Mouse (Mus musculus) neural tube, embryonic 11.5 days (tissue): ENCODE results near the gene Tprkb. TPM values are rescaled to one million over a fixed set of nuclear protein-coding genes. Genes with fewer than 3 reads are reported as not detected.
A peak's percentile ranks its signal among the peaks of the same experiment; 100 is the strongest.
"Not testable (repeated sequence)": the region's sequence is repeated elsewhere in the genome, so short reads cannot be mapped to it uniquely, and the experiment has no call there.

ENCODE experiments used
- ATAC-seq: fragments of 200-750 bp; cut with Nextera tagmentation; 2 replicates; pipeline ENCODE4 v1.8.0; 2017; ENCODE audit warnings: moderate number of reproducible peaks, mild to moderate bottlenecking, moderate TSS enrichment, moderate library complexity; ENCODE audit not compliant: insufficient read depth, low FRiP score, low TSS enrichment
- DNase-seq: peaks from one replicate; pipeline ENCODE4 v3.0.0-alpha.2; 2015; ENCODE audit warnings: low spot score
- H3K27ac ChIP-seq: fragments of 300-500 bp; sonication (generic); 2 replicates; pipeline ENCODE4 v1.5.1; 2014; ENCODE audit warnings: low read depth, mild to moderate bottlenecking, low read length
- H3K27me3 ChIP-seq: fragments of 300-500 bp; sonication (generic); 2 replicates; pipeline ENCODE4 v1.6.1; 2014; ENCODE audit warnings: mild to moderate bottlenecking, low read length, mixed read lengths; ENCODE audit not compliant: control insufficient read depth, insufficient read depth
- H3K36me3 ChIP-seq: fragments of 300-500 bp; sonication (generic); 2 replicates; pipeline ENCODE4 v1.6.1; 2014; ENCODE audit warnings: mild to moderate bottlenecking, low read length, moderate library complexity, mixed read lengths; ENCODE audit not compliant: control insufficient read depth, insufficient read depth
- H3K4me1 ChIP-seq: fragments of 300-500 bp; sonication (generic); 2 replicates; pipeline ENCODE4 v1.6.1; 2014; ENCODE audit warnings: low read length, mixed read lengths; ENCODE audit not compliant: control insufficient read depth, insufficient read depth
- H3K4me2 ChIP-seq: fragments of 300-500 bp; sonication (generic); 2 replicates; pipeline ENCODE4 v1.6.1; 2014; ENCODE audit warnings: low read depth, mild to moderate bottlenecking, moderate library complexity
- H3K4me3 ChIP-seq: fragments of 300-500 bp; sonication (generic); 2 replicates; pipeline ENCODE4 v1.5.1; 2014; ENCODE audit warnings: low read depth, low read length
- H3K9ac ChIP-seq: fragments of 300-500 bp; sonication (generic); 2 replicates; pipeline ENCODE4 v1.6.1; 2014; ENCODE audit warnings: mild to moderate bottlenecking, low read length
- H3K9me3 ChIP-seq: fragments of 300-500 bp; sonication (generic); 2 replicates; pipeline ENCODE4 v1.6.1; 2016; ENCODE audit warnings: low read length; ENCODE audit not compliant: control insufficient read depth
- whole genome bisulfite sequencing: fragments of 180-500 bp; shearing (Covaris S2); extraction: QIAGEN DNeasy Blood & Tissue Kit; methylation state at CpG from one replicate; pipeline ENCODE4 v1.1.7; 2014; 5-methylcytosine and 5-hydroxymethylcytosine counted together
- polyA plus RNA-seq: library from polyadenylated mRNA; unstranded; fragments of >200 nt; fragmentation: Nextera tagmentation; extraction: Ambion mirVana; gene quantifications from 2 replicates; pipeline ENCODE4 v1.2.1, GENCODE M21; 2014

Gene Tprkb
- polyA plus RNA-seq, 1 experiment from 2014 or later, result 27.5 TPM

GRCm38 (mm10) chr6:85923643-85924042 lies 12.0 kb downstream of the Tprkb start:
- H3K36me3 ChIP-seq, result 0 out of 2 replicates have a peak, but pooled peaks cover 2% of the 10 kb centered on the region
- 100% methylated on average over 1 of the region's 1 CpGs for WGBS
- ATAC-seq, result no peak

DNA sequence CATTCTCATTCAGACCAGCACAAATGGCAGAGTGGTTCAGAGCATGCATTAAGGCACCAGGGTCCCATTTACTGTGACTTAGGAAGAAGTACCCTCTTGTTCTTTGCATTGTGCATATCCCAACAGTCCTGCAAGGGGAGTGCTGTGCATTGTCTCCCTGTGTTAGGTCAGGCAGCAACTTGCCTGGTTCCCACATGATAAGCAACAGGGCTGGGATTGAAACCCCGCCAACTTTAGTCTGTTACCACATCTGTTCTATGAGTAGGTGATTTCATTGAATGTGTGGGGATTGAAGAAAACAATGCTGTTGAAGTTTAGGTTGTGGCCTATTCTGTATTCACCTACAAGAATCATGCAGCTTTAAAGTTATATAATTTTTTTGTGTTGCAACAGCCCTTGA lies 15.0 kb downstream of the Tprkb start:
- no peak overlapping the region for H3K4me3 ChIP-seq
- H3K27ac ChIP-seq, result no peak overlapping the region
- H3K36me3 ChIP-seq, result 0 out of 2 replicates have a peak, but pooled peaks cover 2% of the 10 kb centered on the region
- no peak overlapping the region for H3K4me2 ChIP-seq
- no peak for ATAC-seq
- no peak overlapping the region for H3K9ac ChIP-seq
- no peak for DNase-seq
- WGBS, result 96% methylated on average over 1 of the region's 1 CpGs
- H3K9me3 ChIP-seq, result no peaks in the 10 kb centered on the region
- no peaks in the 10 kb centered on the region for H3K27me3 ChIP-seq
- no peaks in the 10 kb centered on the region for H3K4me1 ChIP-seq

More at GRCm38 (mm10) chr6:85923643-85924042, 12.0 kb downstream of the Tprkb start:
- Histone ChIP-seq H3K9me3 (no peaks in the 10 kb centered on the region), H3K4me3 (no peak overlapping the region), H3K27ac (no peak overlapping the region), H3K4me1 (no peaks in the 10 kb centered on the region), H3K4me2 (no peak overlapping the region), H3K9ac (no peak overlapping the region), H3K27me3 (no peaks in the 10 kb centered on the region)
- no peak for DNase-seq

- no peak overlapping the region for H3K9ac ChIP-seq
- H3K4me1 ChIP-seq, result no peaks in the 10 kb centered on the region
- no peaks in the 10 kb centered on the region for H3K9me3 ChIP-seq
- 0 out of 2 replicates have a peak, but pooled peaks cover 2% of the 10 kb centered on the region for H3K36me3 ChIP-seq
- ATAC-seq, result no peak
- no peak for DNase-seq
- H3K27me3 ChIP-seq, result no peaks in the 10 kb centered on the region
- no peak overlapping the region for H3K4me3 ChIP-seq
- no peak overlapping the region for H3K27ac ChIP-seq
- H3K4me2 ChIP-seq, result no peak overlapping the region
- 91% methylated on average over 9 of the region's 9 CpGs for WGBS
Measured at GRCm38 (mm10) chr6:85927476-85928464, 16.1 kb downstream of the Tprkb start.

DNA sequence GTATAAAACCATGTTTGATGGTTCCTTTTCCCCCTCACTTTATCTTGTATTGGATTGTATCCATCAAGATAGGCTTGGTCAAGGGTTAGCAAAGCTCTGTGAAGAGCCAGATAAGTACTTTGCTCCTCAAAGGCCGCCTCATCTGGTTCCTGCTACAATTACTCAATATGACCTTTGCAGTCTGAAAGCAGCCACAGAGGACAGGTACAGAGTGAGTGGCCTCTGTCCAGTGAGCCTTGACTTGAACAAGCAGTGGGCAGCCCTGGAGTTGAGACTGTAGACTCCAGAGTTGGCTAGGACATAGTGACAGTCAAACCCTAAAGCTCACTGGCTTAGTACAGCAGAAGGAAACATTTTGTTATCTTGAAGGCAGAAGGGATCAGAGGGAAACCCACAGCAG lies 17.6 kb downstream of the Tprkb start:
- H3K36me3 ChIP-seq, result 0 out of 2 replicates have a peak, but pooled peaks cover 2% of the 10 kb centered on the region
- H3K27me3 ChIP-seq, result no peaks in the 10 kb centered on the region
- no peak overlapping the region for H3K4me2 ChIP-seq
- no peak overlapping the region for H3K9ac ChIP-seq
- no peaks in the 10 kb centered on the region for H3K4me1 ChIP-seq
- WGBS, result 88% methylated on average over 1 of the region's 1 CpGs
- DNase-seq (no peak), ATAC-seq (no peak)
- H3K27ac ChIP-seq, result no peak overlapping the region
- no peaks in the 10 kb centered on the region for H3K9me3 ChIP-seq
- H3K4me3 ChIP-seq, result no peak overlapping the region

GRCm38 (mm10) chr6:85934047-85934446 lies 22.4 kb downstream of the Tprkb start:
- no peak overlapping the region for H3K9ac ChIP-seq
- 81% methylated on average over 8 of the region's 8 CpGs for whole genome bisulfite sequencing
- ATAC-seq, result no peak

GRCm38 (mm10) chr6:85935646-85936045 lies 24.0 kb downstream of the Tprkb start:
- 58% methylated on average over 3 of the region's 3 CpGs for WGBS
- ATAC-seq (no peak), DNase-seq (no peak)
- H3K4me2 ChIP-seq, result no peak overlapping the region
- H3K4me3 ChIP-seq, result no peak overlapping the region
- H3K27ac ChIP-seq, result no peak overlapping the region
- H3K9me3 ChIP-seq, result no peaks in the 10 kb centered on the region
- H3K4me1 ChIP-seq, result no peaks in the 10 kb centered on the region
- H3K27me3 ChIP-seq, result no peaks in the 10 kb centered on the region
- no peaks in the 10 kb centered on the region for H3K36me3 ChIP-seq
- no peak overlapping the region for H3K9ac ChIP-seq

More at GRCm38 (mm10) chr6:85934047-85934446, 22.4 kb downstream of the Tprkb start:
- H3K36me3 ChIP-seq, result no peaks in the 10 kb centered on the region
- H3K9me3 ChIP-seq, result no peaks in the 10 kb centered on the region
- no peaks in the 10 kb centered on the region for H3K4me1 ChIP-seq
- H3K27me3 ChIP-seq, result no peaks in the 10 kb centered on the region
- no peak overlapping the region for H3K4me2 ChIP-seq
- H3K27ac ChIP-seq, result no peak overlapping the region
- no peak overlapping the region for H3K4me3 ChIP-seq
- no peak for DNase-seq

- not testable (repeated sequence) for H3K27me3 ChIP-seq, H3K4me1 ChIP-seq, H3K9me3 ChIP-seq, H3K27ac ChIP-seq, H3K36me3 ChIP-seq
- H3K4me2 ChIP-seq, result peak overlapping the region; percentile 44
- ATAC-seq (peak; percentile 94), DNase-seq (peak; percentile 79)
- peak overlapping the region; percentile 35 for H3K4me3 ChIP-seq
- H3K9ac ChIP-seq, result peak overlapping the region; percentile 39
- WGBS, result 2% methylated on average over 48 of the region's 50 CpGs
Measured at GRCm38 (mm10) chr6:85936508-85937465, 25.1 kb downstream of the Tprkb start.

DNA sequence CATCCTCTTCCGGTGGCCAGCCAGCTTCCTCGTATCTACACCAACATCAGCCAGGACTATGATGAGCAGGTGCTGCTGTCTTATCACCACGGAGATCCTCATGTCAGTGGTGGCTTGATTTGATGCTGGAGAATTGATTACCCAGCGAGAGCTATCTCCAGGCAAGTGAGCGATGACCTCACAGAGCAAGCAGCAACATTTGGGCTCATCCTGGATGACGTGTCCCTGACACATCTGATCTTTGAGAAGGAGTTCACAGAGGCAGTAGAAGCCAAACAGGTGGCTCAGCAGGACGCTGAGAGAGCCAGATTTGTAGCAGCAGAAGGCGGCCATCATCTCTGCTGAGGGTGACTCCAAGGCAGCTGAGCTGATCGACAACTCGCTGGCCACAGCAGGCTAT lies 27.0 kb downstream of the Tprkb start:
- no peak overlapping the region for H3K27ac ChIP-seq
- H3K9me3 ChIP-seq, result no peaks in the 10 kb centered on the region
- no peak overlapping the region for H3K9ac ChIP-seq
- H3K27me3 ChIP-seq, result no peaks in the 10 kb centered on the region
- no peak overlapping the region for H3K4me2 ChIP-seq
- 82% methylated on average over 10 of the region's 10 CpGs for WGBS
- ATAC-seq (no peak), DNase-seq (no peak)
- H3K4me3 ChIP-seq, result no peak overlapping the region
- H3K4me1 ChIP-seq, result no peaks in the 10 kb centered on the region
- H3K36me3 ChIP-seq, result no peaks in the 10 kb centered on the region
